Mouse (Mus musculus) cortical plate, adult 2 months (tissue): ENCODE results near the gene Ly6g6e.

Experiments
- CTCF ChIP-seq: fragments of 200-500 bp; IDR thresholded peaks from 2 replicates; pipeline ENCODE4 v1.5.1; 2011; ENCODE audit warnings: mild to moderate bottlenecking, control low read depth, low read length; ENCODE audit not compliant: insufficient read depth; ENCODE audit errors: extremely low read depth
- POLR2A ChIP-seq: fragments of 200-500 bp; IDR thresholded peaks from 2 replicates; pipeline ENCODE4 v1.6.1; 2011; ENCODE audit warnings: mild to moderate bottlenecking, low read length, control low read depth; ENCODE audit not compliant: insufficient read depth; ENCODE audit errors: extremely low read depth

- TF ChIP-seq CTCF (no peak), POLR2A (no peak)
These were observed 41.8 kb upstream of the Ly6g6e start for GRCm38 (mm10) chr17:35034896-35035295.
